In genomic region chr17:27557927-27558661, GRCm38 (mm10) we compare ENCODE assay signal across 8 mouse cellular contexts. TPM values are rescaled to one million over a fixed set of nuclear protein-coding genes. Genes with fewer than 3 reads are reported as not detected.
DNase-seq lines count a peak whose midpoint lies in the region; ATAC-seq and TF ChIP-seq lines count a peak whose summit lies in the region.

No protein-coding gene starts in this region.

- no peaks in the 10 kb centered on the region for H3K36me3 ChIP-seq in heart, embryonic 16.5 days (ENCODE audit: control insufficient read depth, insufficient read depth)
- peaks cover 13% of the 10 kb centered on the region; the same call in 1 of the 2 replicates for H3K36me3 ChIP-seq in midbrain, embryonic 12.5 days

- H3K27ac ChIP-seq in layer of hippocampus, adult 2 months, result no peak overlapping the region; the same call in 1 of the 2 replicates
- H3K27ac ChIP-seq in heart, embryonic 16.5 days (ENCODE audit: low read length), result peak overlapping the region; percentile 95
- peak overlapping the region; percentile 97 for H3K27ac ChIP-seq in midbrain, embryonic 12.5 days (replicated peaks)

- peak overlapping the region; percentile 96 for H3K4me2 ChIP-seq in heart, embryonic 16.5 days (ENCODE audit: low read depth, low read length)
- H3K4me2 ChIP-seq in midbrain, embryonic 12.5 days (replicated peaks), result peak overlapping the region; percentile 82

- H3K27me3 ChIP-seq in heart, embryonic 16.5 days (ENCODE audit: control insufficient read depth, insufficient read depth, low read length), result no peaks in the 10 kb centered on the region
- H3K27me3 ChIP-seq in midbrain, embryonic 12.5 days, result peaks cover 17% of the 10 kb centered on the region; the same call in 1 of the 2 replicates

- 23% methylated on average over 14 of the region's 14 CpGs for WGBS in heart, embryonic 16.5 days
- 2% methylated on average over 14 of the region's 14 CpGs for WGBS in midbrain, embryonic 12.5 days

- no peak for ATAC-seq in heart, embryonic 16.5 days (replicated peaks; ENCODE audit: extremely low read depth, insufficient read depth, low FRiP score)
- no peak for ATAC-seq in midbrain, embryonic 12.5 days (ENCODE audit: low FRiP score, low read depth)

- peak overlapping the region; percentile 93 for H3K4me3 ChIP-seq in layer of hippocampus, adult 2 months
- H3K4me3 ChIP-seq in heart, embryonic 16.5 days (ENCODE audit: low read length), result peak overlapping the region; percentile 85
- H3K4me3 ChIP-seq in midbrain, embryonic 12.5 days, result peak overlapping the region; percentile 92

- TF ChIP-seq CTCF in layer of hippocampus, adult 2 months (conservative IDR thresholded peaks at IDR 0.05), result no peak
- no peak for TF ChIP-seq CTCF in brain, embryonic 14.5 days (IDR thresholded peaks at IDR 0.05; ENCODE audit: borderline replicate concordance, extremely low read depth, insufficient read depth, insufficient read length)

- H3K9me3 ChIP-seq in heart, embryonic 16.5 days (replicated peaks; ENCODE audit: control insufficient read depth, low read length), result no peaks in the 10 kb centered on the region
- H3K9me3 ChIP-seq in midbrain, embryonic 12.5 days, result no peaks in the 10 kb centered on the region

- no peak for DNase-seq in layer of hippocampus, adult 2 months (ENCODE audit: low spot score in 2 of 2)
- DNase-seq in layer of hippocampus, adult 8-10 months (ENCODE audit: low spot score in 2 of 2), result no peak
- peak; percentile 84 for DNase-seq in brain, embryonic 14.5 days (ENCODE audit: low read depth)
- no peak for DNase-seq in spleen, postnatal 10 days (ENCODE audit: low spot score in 2 of 2)
- DNase-seq in MN1 (ENCODE audit: low spot score), result no peak
- no peak for DNase-seq in adrenal gland, adult 8-10 months

- peaks cover 25% of the 10 kb centered on the region for H3K4me1 ChIP-seq in heart, embryonic 16.5 days (ENCODE audit: control insufficient read depth, insufficient read depth, low read length)
- H3K4me1 ChIP-seq in midbrain, embryonic 12.5 days, result peaks cover 46% of the 10 kb centered on the region

- no peak for TF ChIP-seq POLR2A in brain, embryonic 14.5 days (IDR thresholded peaks at IDR 0.05; ENCODE audit: borderline replicate concordance, extremely low read depth, insufficient read depth, insufficient read length, poor library complexity, severe bottlenecking)

- peak overlapping the region; percentile 92 for H3K9ac ChIP-seq in heart, embryonic 16.5 days (ENCODE audit: low read length)
- H3K9ac ChIP-seq in midbrain, embryonic 12.5 days (replicated peaks), result peak overlapping the region; percentile 96

RNA-seq across cellular contexts. Expression of gene Hmga1, which starts 1.8 kb away (rescaled TPM):
- 10 to 100 TPM; 30.5 to 38.2 TPM for total RNA-seq in layer of hippocampus, adult 2 months (2021)
- 10 to 100 TPM; 30.4 to 39.8 (median 36.1) TPM for total RNA-seq in layer of hippocampus, adult 8-10 months (2022)
- polyA plus RNA-seq in brain, embryonic 14.5 days (2012; rRNA removed), result 120 and 130 TPM in 2 replicates
- polyA plus RNA-seq in heart, embryonic 16.5 days (2015; fragmentation: Nextera tagmentation; extraction: Ambion mirVana), result 135 and 186 TPM in 2 replicates
- 213 and 215 TPM in 2 replicates for polyA plus RNA-seq in midbrain, embryonic 12.5 days (2016; fragmentation: Nextera tagmentation; extraction: Ambion mirVana)
- 10 to 100 TPM; 14.7 to 23.4 (median 20.9) TPM for total RNA-seq in adrenal gland, adult 8-10 months (2022)

RNA-seq across cellular contexts. Expression of gene AI413582, which starts 7.5 kb away (rescaled TPM):
- 10 to 100 TPM; 61.6 to 66.1 TPM for total RNA-seq in layer of hippocampus, adult 2 months (2021)
- total RNA-seq in layer of hippocampus, adult 8-10 months (2022), result 10 to 100 TPM; 61.9 to 71.6 (median 65.0) TPM
- 35.8 and 53.5 TPM in 2 replicates for polyA plus RNA-seq in brain, embryonic 14.5 days (2012; rRNA removed)
- polyA plus RNA-seq in heart, embryonic 16.5 days (2015; fragmentation: Nextera tagmentation; extraction: Ambion mirVana), result 22.2 and 22.6 TPM in 2 replicates
- polyA plus RNA-seq in midbrain, embryonic 12.5 days (2016; fragmentation: Nextera tagmentation; extraction: Ambion mirVana), result 18.9 and 20.7 TPM in 2 replicates
- 10 to 100 TPM; 22.9 to 29.4 (median 23.4) TPM for total RNA-seq in adrenal gland, adult 8-10 months (2022)

RNA-seq across cellular contexts. Expression of gene Grm4, which starts 36.9 kb away (rescaled TPM):
- total RNA-seq in layer of hippocampus, adult 2 months (2021), result 1 to 10 TPM; 7.9 to 9.6 TPM
- total RNA-seq in layer of hippocampus, adult 8-10 months (2022), result 10 to 100 TPM in 3 of 4 experiments, 1 to 10 TPM in 1; 9.9 to 13.0 (median 12.6) TPM
- 16.3 and 28.0 TPM in 2 replicates for polyA plus RNA-seq in brain, embryonic 14.5 days (2012; rRNA removed)
- 0.25 and 0.30 TPM in 2 replicates for polyA plus RNA-seq in heart, embryonic 16.5 days (2015; fragmentation: Nextera tagmentation; extraction: Ambion mirVana)
- polyA plus RNA-seq in midbrain, embryonic 12.5 days (2016; fragmentation: Nextera tagmentation; extraction: Ambion mirVana), result 4.2 and 5.7 TPM in 2 replicates
- total RNA-seq in adrenal gland, adult 8-10 months (2022), result 1 to 10 TPM; 2.6 to 3.9 (median 3.2) TPM
